Mouse (Mus musculus): ENCODE results near the gene Rpgrip1. TPM values are rescaled to one million over a fixed set of nuclear protein-coding genes. Genes with fewer than 3 reads are reported as not detected.
A peak's percentile ranks its signal among the peaks of the same experiment; 100 is the strongest.

Gene Rpgrip1
- total RNA-seq, 2 experiments from 2014 or later = 1.7 to 2.2 TPM

DNA sequence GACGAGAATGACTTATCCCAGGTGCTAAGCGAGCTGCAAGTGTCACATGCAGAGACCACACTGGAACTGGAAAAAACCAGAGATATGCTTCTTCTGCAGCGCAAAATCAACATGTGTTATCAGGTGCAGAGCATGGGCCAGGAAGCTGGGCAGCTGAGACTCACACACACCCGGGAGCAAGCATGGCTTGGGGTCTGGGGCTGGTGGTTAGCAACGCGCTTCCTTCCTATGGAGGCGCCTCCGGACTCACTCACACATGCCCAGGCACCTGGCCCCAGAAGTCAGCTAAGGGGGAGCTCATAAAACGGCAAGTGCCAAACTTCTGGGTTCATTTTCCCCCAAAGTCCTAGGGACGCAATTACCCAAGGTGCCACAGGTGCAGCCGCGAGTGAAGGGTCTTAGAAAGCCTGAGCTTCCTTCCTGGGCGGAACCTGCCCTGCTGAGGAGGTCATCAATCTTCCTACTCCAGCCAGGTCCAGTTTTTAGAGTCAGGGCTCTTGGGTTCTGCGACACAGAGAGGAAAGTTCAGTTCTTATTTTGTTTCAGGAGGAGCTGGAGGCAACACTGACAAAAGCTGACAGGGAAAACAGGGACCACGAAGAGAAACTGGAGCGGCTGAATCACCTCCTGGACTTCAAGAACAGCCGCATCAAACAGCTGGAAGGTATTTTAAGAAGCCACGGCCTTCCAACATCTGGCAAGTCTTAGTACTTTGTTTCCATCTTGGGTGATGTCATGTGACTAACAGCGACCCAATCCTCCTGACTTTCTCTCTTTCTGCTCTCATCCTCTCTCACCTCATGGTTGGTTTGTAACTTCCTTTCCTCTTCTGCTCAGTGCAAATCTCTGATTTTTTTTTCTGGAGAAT is 30.3 kb downstream of the Rpgrip1 start:
- no peak for TF ChIP-seq CTCF (conservative IDR thresholded peaks at IDR 0.05)
- Histone ChIP-seq H3K27ac (no peak overlapping the region), H3K4me3 (no peak overlapping the region)
- DNase-seq (ENCODE audit: low spot score in 2 of 2) = no peak

DNA sequence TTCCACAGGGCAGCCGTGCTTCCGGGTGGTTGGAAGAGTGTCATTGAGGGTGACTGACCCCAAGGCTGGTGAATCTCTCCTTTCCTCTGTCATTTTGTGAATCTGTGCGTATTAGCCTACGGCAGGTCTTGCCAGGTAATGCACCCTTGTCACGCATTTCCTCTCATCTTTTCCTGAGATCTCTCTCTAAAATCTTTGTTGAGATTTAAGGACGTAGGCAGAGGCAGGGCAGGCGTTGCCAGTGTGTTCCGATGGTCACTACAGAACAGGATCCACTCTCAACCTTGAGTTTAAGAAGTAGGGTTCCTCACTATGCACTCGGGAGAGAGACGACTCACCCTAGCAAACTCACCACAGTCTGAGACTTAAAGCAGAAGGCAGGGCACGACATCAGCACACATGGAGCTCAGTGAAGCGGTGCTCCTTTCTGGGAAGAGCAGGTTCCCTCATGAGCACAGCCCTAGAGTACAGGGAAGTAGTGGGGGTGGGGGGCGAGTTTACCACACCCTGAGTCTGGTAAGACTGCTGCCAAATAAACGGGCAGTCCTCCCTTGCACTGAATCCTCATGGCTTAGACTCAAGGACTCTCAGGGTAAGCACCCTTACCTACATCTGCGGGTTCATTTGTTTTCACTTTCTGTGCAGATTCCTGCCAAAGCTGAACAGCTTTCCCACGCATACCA is 31.1 kb downstream of the Rpgrip1 start:
- DNase-seq (ENCODE audit: low spot score in 2 of 2) = no peak
- no peak for TF ChIP-seq CTCF (conservative IDR thresholded peaks at IDR 0.05)
- Histone ChIP-seq H3K27ac (no peak overlapping the region), H3K4me3 (no peak overlapping the region)

DNA sequence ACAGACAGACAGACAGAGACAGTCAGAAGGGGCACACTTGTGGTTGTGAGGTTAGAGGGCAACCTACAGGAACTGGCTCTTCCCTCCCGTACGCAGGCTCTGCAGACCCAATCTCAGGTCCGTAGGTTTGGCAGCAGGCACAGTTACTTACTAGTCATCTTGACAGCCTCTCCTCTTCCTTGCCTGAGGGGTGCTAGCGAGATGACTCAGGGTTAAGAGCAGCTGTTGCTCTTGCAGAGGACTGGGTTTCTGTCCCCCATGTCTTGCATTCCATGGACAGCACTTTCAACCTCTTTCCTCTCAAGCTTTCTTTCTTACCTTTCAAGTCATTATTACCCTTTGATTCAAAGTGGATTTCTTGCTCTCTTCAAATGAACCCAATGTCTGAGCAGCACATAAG is 33.7 kb downstream of the Rpgrip1 start:
- TF ChIP-seq CTCF (conservative IDR thresholded peaks at IDR 0.05) = no peak
- Histone ChIP-seq H3K4me3 (no peak overlapping the region), H3K27ac (no peak overlapping the region)
- no peak for DNase-seq (ENCODE audit: low spot score in 2 of 2)

DNA sequence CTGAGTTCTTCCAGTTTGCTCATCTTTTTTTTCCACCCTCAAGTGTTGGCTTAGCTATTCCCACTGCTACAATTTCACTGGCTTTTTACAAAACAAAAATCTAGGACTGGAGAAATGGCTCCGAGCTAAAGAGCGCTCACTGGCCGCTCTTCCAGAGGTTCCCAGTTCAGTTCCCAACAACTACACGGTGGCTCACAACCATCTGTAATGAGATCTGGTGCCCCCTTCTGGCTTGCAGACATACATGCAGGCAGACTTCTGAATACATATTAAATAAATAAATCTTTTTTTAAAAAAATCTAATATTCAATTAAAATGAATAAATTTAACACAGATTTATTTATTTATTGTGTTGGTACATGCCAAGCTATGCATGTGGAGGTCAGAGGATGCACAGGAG is 36.0 kb downstream of the Rpgrip1 start:
- Histone ChIP-seq H3K4me3 (no peak overlapping the region), H3K27ac (no peak overlapping the region)
- DNase-seq (ENCODE audit: low spot score in 2 of 2) = no peak
- TF ChIP-seq CTCF (conservative IDR thresholded peaks at IDR 0.05) = peak; percentile 77

DNA sequence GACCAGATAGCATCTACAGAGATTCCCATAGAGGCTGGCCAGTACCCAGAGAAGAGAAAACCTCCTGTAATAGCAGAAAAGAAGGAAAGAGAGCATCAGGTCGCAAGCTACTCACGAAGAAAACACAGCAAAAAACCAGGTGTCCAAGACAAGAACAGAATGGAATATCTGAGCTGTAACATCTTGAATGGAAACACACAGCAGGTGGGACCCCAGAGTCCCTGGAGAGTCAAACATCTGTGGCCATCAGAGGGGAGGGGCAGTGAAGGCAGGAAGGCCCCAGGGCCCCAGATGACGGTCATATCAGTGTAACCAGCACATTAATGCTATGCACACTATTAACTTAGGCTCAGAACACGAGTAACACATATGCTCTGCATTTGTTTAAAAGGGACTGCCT is 39.4 kb downstream of the Rpgrip1 start:
- H3K27ac ChIP-seq = no peak overlapping the region
- no peak overlapping the region for H3K4me3 ChIP-seq
- TF ChIP-seq CTCF (conservative IDR thresholded peaks at IDR 0.05) = no peak
- no peak for DNase-seq (ENCODE audit: low spot score in 2 of 2)

DNA sequence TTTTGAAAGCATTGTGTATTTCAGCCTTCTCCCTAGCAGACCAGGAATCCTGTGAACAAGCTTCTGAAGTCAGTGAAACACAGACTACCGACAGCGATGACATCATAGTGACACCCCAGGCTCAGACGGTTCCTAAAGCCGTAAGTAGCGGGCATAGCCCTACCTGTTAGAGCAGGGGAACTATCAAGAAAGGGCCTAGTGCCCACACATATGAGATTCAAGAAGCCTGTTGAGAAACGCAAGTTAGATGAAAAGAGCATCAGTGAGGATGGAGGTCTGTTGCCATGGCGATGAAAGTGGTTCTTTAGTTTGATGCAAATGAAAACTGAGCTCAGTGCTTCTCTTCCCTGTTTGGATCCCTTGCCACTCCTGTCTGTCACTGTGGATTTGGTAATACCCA is 41.7 kb downstream of the Rpgrip1 start:
- no peak for TF ChIP-seq CTCF (conservative IDR thresholded peaks at IDR 0.05)
- peak; percentile 14 to 44 for DNase-seq (ENCODE audit: low spot score in 2 of 2)
- Histone ChIP-seq H3K4me3 (peak overlapping the region; percentile 21; the same call in 1 of the 2 replicates), H3K27ac (0 out of 2 replicates have a peak overlapping the region, but pooled peaks have one; percentile 32)

DNA sequence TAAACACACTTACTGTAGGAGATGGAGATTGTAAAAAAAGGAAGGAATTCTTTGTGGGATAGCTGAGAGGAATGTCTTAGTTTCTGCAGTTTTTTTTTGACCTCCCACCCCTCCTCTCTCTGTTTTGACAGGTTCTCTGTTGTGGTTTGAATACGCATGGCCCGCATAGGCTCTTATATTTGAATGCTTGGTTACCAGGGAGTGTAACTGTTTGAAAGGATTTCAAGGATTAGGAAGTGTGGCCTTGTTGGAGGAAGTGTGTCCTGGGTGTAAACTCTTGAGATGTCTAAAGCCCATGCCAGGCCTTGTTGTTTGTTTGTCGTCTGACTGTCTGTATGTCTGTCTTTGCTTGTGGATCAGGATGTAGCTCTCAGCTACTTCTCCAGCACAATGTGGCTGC is 42.1 kb downstream of the Rpgrip1 start:
- H3K4me3 ChIP-seq = no peak overlapping the region
- no peak overlapping the region for H3K27ac ChIP-seq

DNA sequence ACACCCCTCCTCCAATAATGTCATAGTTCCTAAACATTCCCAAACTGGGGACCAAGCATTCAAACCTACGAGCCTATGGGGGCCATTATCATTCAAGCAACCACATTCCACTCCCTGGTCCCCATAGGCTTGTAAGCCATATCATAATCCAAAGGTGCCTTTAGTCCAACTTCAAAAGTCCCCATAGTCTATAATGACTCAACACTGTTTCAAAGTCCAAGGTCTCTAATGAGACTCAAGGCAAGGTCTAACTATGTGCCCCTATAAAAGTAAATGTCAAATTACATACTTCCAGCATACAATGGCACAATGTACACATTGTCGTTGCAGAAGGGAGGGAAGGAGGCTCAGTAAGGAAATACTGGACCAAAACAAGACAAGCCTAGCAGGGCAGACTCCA is 44.5 kb downstream of the Rpgrip1 start:
- TF ChIP-seq CTCF (conservative IDR thresholded peaks at IDR 0.05) = no peak
- DNase-seq (ENCODE audit: low spot score in 2 of 2) = no peak
- Histone ChIP-seq H3K27ac (no peak overlapping the region), H3K4me3 (no peak overlapping the region)

More for the DNA sequence above, 42.1 kb downstream of the Rpgrip1 start:
- no peak for DNase-seq (ENCODE audit: low spot score in 2 of 2)
- no peak for TF ChIP-seq CTCF (conservative IDR thresholded peaks at IDR 0.05)

DNA sequence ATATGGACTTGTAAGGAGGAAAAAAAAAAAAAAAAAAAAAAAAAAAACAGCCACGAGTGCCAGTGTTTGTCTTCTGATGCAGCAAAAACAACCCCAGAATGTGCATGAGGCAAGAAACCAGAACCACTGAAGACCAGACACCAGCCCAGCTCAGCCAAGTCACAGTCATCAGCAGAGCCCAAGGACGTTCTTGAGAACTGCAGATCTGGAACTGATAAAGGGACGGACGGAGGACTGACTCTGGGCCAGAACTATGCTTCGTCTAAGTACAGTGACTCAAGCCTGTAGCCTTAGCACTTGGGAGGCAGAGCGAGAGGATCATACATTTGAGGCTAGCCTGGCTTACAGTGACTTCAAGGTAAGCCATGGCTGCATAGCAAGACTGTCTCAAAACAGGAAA is 50.4 kb downstream of the Rpgrip1 start:
- no peak for DNase-seq (ENCODE audit: low spot score in 2 of 2)
- H3K4me3 ChIP-seq = no peak overlapping the region
- no peak for TF ChIP-seq CTCF (conservative IDR thresholded peaks at IDR 0.05)
- no peak overlapping the region for H3K27ac ChIP-seq

DNA sequence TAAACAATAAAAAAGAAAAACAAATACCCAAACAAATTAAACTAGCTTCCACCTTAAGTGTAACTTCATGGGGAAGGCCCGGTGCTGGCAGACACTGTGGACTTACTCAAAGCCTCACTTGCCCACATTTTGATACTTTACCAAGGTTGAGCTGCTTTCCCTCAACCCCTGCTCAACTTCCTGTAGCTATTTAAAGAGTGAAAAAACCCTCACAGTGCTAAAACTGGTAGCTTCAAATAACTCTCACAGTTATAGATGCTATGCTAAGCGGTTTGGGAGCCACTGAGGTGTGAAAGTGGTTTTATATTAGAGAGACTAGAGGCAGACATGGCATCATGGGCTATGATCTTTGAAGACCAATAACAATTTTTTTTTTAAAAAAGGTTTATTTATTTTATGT is 56.1 kb downstream of the Rpgrip1 start:
- TF ChIP-seq CTCF (conservative IDR thresholded peaks at IDR 0.05) = no peak
- Histone ChIP-seq H3K27ac (no peak overlapping the region), H3K4me3 (no peak overlapping the region)
- DNase-seq (ENCODE audit: low spot score in 2 of 2) = no peak

DNA sequence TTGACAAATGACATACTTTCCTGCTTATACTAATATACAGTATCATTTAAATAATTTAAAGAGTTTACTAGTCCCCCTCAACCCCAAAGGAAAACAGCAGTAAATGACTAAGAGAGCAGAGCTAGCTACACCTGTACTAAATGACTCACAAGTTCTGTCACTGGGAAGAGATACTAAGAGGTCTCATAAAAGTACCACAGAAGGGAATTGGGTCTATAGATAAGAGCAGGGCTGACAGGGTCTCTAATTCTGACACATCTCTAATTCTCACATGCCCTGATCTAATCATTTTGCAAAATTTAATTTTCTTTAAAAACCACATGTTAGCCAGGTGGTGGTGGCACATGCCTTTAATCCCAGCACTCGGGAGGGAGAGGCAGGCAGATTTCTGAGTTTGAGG is 78.3 kb downstream of the Rpgrip1 start:
- Histone ChIP-seq H3K27ac (no peak overlapping the region), H3K4me3 (no peak overlapping the region)
- no peak for TF ChIP-seq CTCF (conservative IDR thresholded peaks at IDR 0.05)
- no peak for DNase-seq (ENCODE audit: low spot score in 2 of 2)

DNA sequence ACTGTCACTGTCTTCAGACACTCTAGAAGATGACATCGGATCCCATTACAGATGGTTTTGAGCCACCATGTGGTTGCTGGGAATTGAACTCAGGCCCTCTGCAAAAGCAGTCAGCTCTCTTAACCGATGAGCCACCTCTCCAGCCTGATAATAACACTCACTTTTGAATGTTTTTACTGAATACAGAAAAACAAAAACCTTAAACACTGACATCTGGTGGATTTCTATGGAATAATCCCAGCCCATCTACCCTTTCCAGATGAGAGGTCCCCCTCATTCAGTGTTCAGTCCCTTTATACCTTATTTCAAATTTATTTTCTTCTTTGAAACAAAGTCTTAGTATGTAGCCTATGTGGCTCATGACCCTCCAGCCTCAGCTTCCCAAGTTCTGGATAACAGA is 79.0 kb downstream of the Rpgrip1 start:
- peak; percentile 73 for TF ChIP-seq CTCF (conservative IDR thresholded peaks at IDR 0.05)
- DNase-seq (ENCODE audit: low spot score in 2 of 2) = no peak

DNA sequence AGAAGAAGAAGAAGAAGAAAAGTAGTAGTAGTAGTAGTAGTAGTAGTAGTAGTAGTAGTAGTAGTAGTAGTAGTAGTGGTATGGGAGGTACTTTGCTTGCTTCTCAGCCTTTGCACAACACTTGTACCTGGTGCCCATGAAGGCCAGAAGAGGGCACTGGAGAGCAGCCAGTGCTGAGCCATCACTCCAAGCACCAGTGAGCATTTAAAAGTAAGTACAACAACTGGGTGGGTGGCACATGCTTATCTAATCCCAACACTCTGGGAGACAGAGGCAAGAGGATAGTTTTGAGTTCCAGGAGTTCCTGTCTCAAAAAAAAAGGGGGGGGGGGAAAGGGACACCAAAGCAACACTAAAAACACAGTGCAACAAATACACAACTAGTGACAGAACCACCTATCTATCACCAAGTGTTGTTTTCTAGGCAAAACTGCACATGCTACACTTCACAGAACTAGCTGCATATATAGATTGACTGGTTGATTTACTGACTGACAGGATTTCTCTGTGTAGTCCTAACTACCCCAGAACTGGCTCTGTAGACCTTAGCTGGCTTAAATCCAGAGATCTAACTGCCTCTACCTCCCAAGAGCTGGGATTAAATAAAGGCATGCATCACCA is 80.3 kb downstream of the Rpgrip1 start:
- TF ChIP-seq CTCF (conservative IDR thresholded peaks at IDR 0.05) = peak; percentile 69
- Histone ChIP-seq H3K4me3 (no peak overlapping the region), H3K27ac (no peak overlapping the region)
- DNase-seq (ENCODE audit: low spot score in 2 of 2) = peak in 1 of 2 experiments; percentile 31

More for the DNA sequence above, 79.0 kb downstream of the Rpgrip1 start:
- Histone ChIP-seq H3K4me3 (no peak overlapping the region), H3K27ac (no peak overlapping the region)
